Mouse (Mus musculus): ENCODE results near the gene Padi2.

Gene Padi2

DNA sequence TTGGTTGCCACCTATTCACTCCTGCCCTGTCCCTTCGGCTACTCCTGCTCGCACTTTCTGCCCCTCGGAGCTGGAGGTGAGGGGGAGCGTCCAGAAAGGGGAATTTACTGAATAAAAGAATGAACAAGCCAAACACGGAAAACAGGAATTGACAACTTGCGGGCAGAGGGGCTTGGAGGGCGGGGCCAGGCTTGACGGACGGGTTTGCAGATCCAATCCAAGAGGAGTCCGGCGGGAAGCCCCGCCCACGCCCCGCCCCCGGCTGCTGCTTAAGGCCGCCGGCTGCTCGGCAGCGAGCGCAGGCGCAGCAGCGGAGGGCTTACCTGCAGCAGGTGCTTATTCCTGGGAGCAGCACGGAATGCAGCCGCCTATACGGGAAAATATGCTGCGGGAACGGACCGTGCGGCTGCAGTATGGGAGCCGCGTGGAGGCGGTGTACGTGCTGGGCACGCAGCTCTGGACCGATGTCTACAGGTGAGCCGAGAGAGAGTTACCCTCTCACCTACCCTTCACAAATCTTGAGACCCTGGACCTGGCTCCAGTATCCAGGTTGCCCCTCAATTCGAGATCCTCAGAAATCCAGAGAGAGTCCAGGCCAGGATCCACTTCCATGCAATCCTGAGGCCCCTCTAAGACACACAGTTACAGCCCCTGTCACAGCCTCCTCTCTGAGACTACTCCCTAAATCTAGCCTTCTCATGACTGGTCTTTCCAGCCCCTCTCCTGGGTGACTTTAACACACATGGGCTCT, at the start of gene Padi2:
Gene Padi2 (plus strand): TSS at position 269 of the 751 bp plus-strand sequence.
- peak; percentile 53 to 64 for DNase-seq

DNA sequence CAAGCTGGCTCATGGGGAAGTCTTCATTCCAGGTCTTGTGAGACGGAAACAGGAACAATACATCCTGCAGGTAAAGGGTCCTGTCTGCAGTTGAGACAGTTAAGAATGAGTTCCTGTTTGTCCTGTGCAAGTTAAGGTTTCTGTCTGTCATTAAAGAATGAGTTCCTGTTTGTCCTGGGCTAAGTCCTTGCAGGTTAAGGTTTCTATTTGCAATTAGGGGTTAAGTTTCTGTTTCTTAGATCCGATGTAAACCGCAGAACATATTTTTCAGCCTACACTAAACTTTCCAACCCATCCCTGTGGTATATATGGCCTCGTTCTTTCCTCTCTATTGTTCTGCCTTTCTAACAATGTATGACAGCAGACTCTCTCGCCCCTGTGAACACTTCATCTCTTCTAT, 49.1 kb upstream of the Padi2 start:
- DNase-seq = no peak

DNA sequence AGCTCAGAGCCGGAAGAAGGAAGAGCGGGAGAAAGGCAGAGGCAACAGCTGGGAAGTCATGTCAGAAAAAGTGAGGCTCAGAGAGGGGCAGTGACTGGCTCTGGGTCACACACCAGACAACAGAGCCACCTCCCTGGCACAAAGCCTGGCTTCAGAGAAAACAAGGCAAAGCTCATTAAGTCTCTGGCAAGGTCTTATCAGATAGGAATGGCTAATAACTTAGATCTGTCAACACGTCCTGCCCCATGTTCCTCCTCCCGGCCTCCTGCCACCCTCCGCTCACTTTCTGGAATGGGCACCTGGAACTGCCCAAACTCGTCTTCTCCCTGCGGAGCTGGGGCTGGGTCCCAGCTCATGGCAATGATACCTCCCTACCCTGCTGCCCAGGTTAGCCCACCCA, 48.3 kb upstream of the Padi2 start:
- DNase-seq = no peak

DNA sequence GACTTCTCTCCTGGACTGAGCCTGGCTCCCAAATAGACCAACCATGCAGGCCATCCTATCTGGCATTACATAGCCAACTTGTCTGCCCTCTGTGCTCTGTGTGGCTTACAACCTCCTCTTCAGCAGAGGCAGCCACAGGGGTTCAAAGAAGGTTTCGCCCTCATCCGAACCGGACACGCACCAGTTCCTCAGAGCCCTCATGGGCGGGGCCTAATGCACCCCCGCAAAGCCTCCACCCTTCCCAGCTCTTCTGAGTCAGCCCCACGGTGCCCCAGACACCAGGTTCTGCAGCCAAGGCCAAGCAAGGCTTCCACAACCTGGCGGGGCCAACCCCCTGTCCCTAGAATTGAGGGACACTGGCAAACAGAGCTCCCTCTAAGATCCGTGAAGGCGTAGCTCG, 46.9 kb upstream of the Padi2 start:
- DNase-seq = no peak

GRCm38 (mm10) chr4:140860125-140860766, 45.9 kb upstream of the Padi2 start:
- DNase-seq = no peak

DNA sequence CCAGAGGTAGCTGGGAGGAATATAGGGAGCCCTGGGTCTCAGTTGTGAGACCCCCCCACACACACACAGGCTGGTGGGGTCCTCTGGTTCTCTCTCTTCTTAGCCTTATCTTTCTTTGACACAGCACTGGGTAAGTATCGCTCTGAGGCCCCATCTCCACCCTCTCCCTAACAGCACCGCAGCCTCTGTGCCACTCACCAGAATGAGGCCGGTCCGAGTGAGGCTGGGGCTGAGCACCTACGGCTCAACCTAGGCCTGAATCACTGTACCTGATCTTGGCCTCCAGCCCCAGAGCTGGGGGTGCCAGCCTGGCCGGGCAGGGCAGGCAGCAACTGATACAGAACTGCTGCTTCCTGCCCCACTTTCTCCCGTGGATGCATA, 45.4 kb upstream of the Padi2 start:
- DNase-seq = no peak

- DNase-seq = no peak
These were observed 44.0 kb upstream of the Padi2 start for GRCm38 (mm10) chr4:140862036-140862650.

DNA sequence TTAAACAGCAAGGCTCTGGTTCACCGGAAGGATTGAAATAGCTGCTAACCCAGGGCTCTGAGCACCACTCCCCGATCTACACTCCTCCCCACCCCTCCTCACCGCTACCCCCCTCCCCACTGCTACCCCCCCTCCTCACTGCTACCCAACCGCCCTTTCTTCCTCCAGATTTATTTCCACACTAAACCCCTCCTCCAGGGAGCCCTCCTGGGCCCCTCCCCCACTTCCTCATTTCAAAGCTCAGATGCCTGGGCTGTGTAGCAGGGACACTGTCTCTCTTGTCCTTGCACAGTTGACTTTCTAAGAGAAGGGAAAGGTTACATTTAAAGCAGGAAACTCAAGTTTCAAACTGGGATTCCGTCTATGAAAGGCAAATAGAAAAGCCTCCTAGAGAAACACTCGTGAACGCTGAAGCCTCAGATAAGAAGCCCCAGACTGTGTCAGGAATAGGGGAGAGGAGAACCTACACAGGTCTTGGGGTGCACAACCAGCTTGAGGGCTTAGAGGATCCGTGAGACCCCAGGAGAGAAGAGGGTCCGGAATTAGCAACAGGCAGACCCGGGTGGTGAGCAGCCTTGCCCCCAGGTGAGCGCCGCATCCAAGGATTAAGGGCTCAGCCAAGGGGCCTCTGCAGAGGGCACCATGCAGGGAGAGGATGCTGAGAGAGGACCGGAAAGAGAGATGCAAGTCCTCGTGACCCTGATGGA, 37.5 kb upstream of the Padi2 start:
- DNase-seq = no peak

DNA sequence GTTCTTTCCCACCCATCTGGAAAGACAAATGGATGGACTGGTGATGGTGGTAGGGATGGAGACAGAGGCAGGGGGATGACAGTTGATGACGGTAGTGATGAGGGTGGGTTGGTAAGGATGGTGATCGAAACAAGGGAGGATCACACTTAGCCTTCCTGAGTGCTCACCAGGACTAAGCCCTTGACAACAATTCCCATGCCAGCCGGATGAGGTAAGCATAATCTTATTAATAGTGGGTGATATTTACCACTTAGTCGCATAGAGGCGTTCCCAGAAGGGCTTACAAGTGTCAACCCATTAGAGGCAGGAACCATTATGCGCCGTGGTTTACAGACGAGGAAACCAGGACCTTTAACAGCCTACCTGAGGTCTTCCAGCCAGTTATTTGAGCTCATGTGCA, 36.2 kb upstream of the Padi2 start:
- DNase-seq = no peak

DNA sequence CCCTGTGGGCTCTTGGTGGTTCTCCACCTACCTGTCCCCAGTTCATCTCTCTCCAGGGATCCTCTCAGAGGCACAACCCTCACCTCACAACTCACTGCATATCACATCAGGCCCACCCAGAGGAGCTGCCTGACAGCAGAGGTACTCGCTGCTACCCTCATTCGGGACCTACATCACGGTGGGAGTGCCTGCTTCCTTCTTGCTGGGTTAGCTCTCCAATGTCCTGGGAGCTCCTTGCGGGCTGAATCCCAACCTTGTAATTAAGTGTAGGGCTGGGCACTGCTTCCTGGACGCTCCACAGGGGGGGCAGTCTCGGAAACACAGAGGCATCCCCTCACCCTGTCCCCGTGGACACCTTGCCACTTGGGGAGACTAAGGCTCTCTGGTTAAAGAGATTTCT, 35.3 kb upstream of the Padi2 start:
- no peak for DNase-seq

DNA sequence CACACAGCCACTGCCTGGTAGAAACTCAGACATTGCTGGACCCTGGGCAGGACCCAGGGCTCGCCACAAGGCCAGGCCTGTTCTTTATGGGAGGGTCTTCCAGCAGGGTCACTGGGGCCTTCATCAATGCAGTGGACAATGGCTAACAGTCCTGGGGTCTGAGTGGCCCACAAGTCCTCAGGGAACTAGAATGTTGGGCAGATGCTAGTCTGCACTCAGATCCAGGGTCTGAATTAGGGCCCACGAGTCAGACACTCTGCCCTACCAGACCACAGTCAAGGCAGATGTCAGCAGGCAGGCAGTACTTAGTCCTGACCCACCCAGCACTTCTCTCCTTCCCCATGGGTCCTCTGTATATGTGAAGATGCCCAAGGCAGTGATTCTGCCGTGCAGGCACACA, 34.8 kb upstream of the Padi2 start:
- DNase-seq = no peak

DNA sequence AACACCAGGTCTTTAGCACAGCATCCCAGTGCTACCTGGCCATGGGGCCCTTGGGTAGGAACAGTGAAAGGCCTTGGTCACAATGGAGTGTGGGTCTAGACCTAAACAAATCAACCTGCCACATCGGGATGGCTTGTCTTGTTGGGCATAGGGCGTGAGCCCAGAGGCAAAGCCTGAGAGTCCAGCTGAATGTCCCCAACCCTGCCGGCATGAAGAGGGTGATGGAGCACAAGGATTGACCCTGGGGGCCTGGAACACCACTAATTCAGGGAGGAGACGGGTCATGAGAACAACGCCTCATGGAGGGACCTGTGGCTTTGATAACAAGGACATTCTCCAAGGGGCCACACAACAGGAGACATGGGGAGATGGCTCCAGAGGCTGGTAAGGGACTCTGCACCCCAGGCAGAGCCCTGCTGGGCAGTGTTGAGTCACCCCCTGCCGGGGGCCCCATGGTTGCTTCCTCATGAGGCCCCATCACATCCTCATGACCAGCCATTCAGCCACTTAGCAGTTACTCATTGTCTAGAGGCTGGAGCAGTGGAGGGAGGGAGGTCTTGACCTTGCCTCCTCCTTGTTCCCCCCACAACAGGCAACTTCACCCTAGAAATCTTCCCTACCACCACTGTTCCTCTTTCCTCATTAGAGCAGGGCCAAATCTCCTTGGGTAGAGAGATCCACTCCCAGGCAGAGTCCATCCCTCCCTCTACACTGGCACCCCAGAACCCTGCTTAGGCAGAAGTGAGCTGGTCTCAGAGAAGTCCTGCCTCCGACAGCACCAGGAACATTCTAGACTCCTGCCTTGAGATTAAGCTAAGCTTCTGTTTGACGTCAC, 34.1 kb upstream of the Padi2 start:
- DNase-seq = no peak

GRCm38 (mm10) chr4:140872686-140872992, 33.5 kb upstream of the Padi2 start:
- DNase-seq = no peak

DNA sequence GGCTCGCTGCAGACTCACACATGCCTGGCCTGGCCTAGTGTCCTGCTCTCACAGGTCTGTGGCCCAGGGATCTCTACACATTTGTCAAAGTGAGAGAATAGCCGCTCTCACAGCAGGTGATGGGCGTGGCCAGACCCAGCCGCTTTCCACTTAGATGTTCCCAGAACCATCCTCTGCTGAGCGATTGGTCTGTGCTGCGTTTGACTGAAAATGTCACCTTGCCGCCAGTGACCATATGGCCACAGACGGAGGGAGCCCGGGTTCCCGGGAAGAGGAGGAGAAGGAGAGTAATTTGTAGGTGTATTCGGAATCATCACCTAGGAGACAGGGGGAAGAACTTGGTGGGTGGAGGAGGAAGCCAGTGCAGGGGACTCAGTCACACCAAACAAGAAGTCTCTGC, 33.1 kb upstream of the Padi2 start:
- DNase-seq = peak in 1 of 2 experiments; percentile 7

DNA sequence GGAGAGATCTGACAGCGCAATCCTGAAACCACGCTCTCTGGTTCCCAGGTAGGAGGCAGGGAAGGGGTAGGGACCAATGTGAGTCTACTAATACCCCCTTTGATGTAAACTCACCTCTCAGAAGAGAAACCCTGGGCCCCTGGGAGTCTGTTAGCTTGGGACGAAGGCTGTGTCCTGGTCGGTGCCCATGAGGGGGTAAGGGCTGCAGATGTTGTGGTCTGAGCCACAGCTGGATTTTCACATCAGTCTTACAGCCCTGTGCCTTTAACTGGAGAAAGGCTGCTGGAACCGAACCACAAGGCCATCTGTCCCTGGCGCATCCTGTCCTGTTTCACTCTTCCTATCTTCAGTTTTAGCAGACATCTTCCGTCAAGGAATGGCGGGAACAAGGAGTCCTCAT, 30.0 kb upstream of the Padi2 start:
- DNase-seq = no peak

DNA sequence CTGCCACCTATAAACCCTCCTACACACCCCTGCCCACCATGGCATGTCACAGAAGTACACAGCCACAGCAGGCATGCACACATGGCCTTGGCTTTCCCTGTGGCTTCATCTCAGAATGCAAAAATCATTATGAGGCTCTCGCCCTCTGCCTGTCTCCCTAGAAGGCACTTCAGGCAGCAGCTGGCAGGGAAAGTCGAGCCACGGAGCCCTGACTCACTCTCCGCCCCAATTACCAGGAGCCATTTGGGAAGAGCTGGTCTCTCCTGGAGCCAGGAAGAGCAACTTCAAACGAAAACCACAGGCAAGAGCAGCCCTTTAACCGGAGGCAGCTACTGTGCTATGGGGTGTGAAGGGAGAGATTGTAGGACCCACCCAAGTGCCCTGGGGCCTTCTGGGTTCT, 29.5 kb upstream of the Padi2 start:
- no peak for DNase-seq

DNA sequence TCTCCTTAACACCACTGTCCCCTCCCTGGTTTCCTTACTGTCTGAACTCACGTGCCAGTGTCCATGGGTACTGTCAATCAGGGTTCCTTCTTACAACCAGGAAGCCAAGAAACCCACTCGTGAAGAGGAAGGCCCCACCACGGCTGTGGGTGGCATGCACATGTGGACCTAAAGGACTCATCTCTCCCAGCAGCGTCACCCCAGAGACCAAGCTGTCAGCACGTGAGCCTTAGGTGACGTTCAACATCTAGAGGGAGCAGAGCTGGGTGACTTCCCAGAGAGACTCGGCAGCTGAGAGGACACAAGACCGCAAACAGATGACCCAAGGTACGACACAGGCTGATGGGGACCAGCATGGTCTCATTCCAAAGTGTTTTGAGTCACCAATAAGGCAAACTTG, 28.7 kb upstream of the Padi2 start:
- DNase-seq = no peak

DNA sequence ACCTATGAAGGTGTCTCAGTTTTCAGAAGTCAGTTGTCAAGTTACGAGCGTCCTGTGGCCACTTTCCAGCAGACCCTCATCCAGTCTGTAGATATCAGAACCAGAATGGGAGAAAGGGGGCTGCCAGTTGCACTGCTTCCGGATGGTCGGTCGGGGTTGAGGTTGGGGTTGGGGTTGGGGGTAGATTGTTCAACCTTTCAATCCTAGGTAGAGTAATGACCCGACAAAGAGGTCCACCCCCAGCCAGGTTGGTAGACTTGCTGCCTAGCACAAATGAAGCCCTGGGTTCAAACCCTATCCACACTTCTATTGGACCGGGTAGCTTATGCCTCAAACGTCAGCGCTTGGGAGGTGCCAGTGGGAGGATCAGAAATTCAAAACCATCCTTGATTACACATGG, 27.5 kb upstream of the Padi2 start:
- no peak for DNase-seq

DNA sequence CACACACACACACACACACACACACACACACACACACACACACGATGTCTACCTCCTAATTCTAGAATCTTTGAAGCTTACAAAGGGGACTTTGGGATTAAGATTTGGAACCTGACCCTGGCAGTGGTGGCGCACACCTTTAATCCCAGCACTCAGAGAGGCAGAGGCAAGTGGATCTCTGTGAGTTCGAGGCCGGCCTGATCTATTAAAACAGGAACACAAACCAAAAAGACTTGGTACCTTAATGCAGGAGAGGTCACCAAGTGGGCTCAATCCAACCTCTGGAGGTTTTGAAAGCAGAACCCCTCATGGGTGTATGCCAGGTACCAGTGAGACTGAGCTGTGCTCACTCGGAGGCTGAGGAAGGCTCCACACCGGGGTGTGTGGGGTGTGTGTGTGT, 27.0 kb upstream of the Padi2 start:
- DNase-seq = no peak

DNA sequence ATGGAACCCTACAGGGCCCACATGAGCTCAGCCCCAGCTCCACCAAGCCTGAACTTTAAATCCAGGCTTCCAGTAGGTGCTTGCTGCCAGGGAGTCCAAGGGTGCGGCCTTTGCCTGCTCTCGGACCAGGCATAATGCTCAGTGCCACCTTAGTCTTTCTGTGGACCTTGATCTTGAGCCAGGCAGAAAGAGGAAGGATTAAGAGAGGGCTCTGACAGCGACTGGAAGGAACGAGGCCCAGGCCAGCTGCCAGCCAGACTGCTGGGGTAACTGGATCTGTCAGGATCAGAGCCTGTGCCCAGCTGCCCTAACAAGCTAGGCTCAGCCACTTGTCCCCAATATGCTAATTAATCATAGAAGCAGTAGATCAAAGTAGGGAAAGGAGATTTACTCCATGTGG, 26.4 kb upstream of the Padi2 start:
- DNase-seq = no peak

- no peak for DNase-seq
These were observed 25.9 kb upstream of the Padi2 start for GRCm38 (mm10) chr4:140880207-140880606.

- no peak for DNase-seq
These were observed 25.0 kb upstream of the Padi2 start for GRCm38 (mm10) chr4:140881026-140881670.

Measured in cerebellum, postnatal 36 days (tissue).